Mouse (Mus musculus): ENCODE data around the gene Irf1. TPM values are rescaled to one million over a fixed set of nuclear protein-coding genes. Genes with fewer than 3 reads are reported as not detected.

Gene Irf1
- total and polyA plus RNA-seq, 3 experiments, result 17.8 to 64.9 (median 23.6) TPM

- no peaks in the 10 kb centered on the region for H3K36me3 ChIP-seq (replicated peaks in 1 of 2; ENCODE audit: control insufficient read depth in 1 of 2, insufficient read depth in 1 of 2, low read length in 1 of 2)
- peaks cover 5 to 32% of the 10 kb centered on the region in 2 experiments for H3K4me1 ChIP-seq (ENCODE audit: control insufficient read depth in 1 of 2, insufficient read depth in 2 of 2)
- no peak for DNase-seq (ENCODE audit: extremely low read depth)
- TF ChIP-seq NELFE (IDR thresholded peaks at IDR 0.05; ENCODE audit: low read depth, low read length) (no peak), RCOR1 (conservative IDR thresholded peaks at IDR 0.05; ENCODE audit: low read depth, low read length) (no peak), TBP (conservative IDR thresholded peaks at IDR 0.05; ENCODE audit: low read depth, low read length) (no peak), MEF2A (IDR thresholded peaks at IDR 0.05; ENCODE audit: borderline replicate concordance, low read depth, low read length) (no peak), MAX (IDR thresholded peaks at IDR 0.05; ENCODE audit: low read length) (no peak), MYC (IDR thresholded peaks at IDR 0.05; ENCODE audit: low read depth, low read length) (no peak), ZNF384 (IDR thresholded peaks at IDR 0.05; ENCODE audit: low read depth, low read length) (no peak), POLR2A (IDR thresholded peaks at IDR 0.05; ENCODE audit: low read depth, low read length) (no peak), JUND (conservative IDR thresholded peaks at IDR 0.05; ENCODE audit: low read depth, low read length) (no peak), CHD2 (IDR thresholded peaks at IDR 0.05; ENCODE audit: low read length) (no peak), USF2 (conservative IDR thresholded peaks at IDR 0.05; ENCODE audit: low read depth, low read length) (no peak), ETS1 (conservative IDR thresholded peaks at IDR 0.05; ENCODE audit: low read depth, low read length) (no peak), ZMIZ1 (IDR thresholded peaks at IDR 0.05; ENCODE audit: low read depth, low read length) (no peak)
- no peak overlapping the region for H3K27ac ChIP-seq (ENCODE audit: insufficient read depth, low read depth)
- no peak overlapping the region for H3K4me3 ChIP-seq (replicated peaks in 1 of 3; ENCODE audit: low read depth in 2 of 3, low read length in 2 of 3, poor library complexity in 1 of 3)
- H3K79me2 ChIP-seq (replicated peaks; ENCODE audit: control insufficient read depth, extremely low read depth, insufficient read depth, poor library complexity, severe bottlenecking), result no peaks in the 10 kb centered on the region
- no peak overlapping the region for H3K9ac ChIP-seq (ENCODE audit: insufficient read depth, low read depth)
- dilution Hi-C loops (cut with MboI; ENCODE audit: extremely low pct_ligation_motif_present, extremely low pct_unique_long_range_greater_than_20kb, low sequenced_read_pairs), result no loop called here
- no peak overlapping the region for H3K4me2 ChIP-seq (ENCODE audit: insufficient read depth, low read depth, poor library complexity, severe bottlenecking)
- in situ Hi-C loops (cut with MboI; ENCODE audit: low pct_ligation_motif_present, low pct_unique_long_range_greater_than_20kb, low sequenced_read_pairs), result no loop called here
- no peaks in the 10 kb centered on the region for H3K27me3 ChIP-seq (replicated peaks)
- no peaks in the 10 kb centered on the region for H3K9me3 ChIP-seq (replicated peaks; ENCODE audit: low read length)
Observed at GRCm38 (mm10) chr11:53732244-53732643, 37.6 kb upstream of the Irf1 start.

DNA sequence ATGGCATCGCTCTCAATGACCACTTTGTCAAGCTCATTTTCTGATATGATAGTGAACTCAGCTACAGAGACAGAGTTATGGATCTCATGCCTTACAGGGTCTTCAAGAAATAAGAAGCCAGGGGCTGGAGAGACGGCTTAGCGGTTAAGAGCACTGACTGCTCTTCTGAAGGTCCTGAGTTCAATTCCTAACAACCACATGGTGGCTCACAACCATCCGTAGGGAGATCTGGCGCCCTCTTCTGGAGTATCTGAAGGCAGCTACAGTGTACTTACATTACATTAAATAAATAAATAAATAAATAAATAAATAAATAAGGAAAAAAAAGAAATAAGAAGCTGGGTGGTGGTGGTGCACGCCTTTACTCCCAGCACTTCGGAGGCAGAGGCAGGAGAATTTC, 36.0 kb upstream of the Irf1 start:
- no peak overlapping the region for H3K9ac ChIP-seq (ENCODE audit: insufficient read depth, low read depth)
- peaks cover 8 to 38% of the 10 kb centered on the region in 2 experiments for H3K4me1 ChIP-seq (ENCODE audit: control insufficient read depth in 1 of 2, insufficient read depth in 2 of 2)
- H3K27me3 ChIP-seq (replicated peaks), result no peaks in the 10 kb centered on the region
- TF ChIP-seq MXI1 (IDR thresholded peaks at IDR 0.05; ENCODE audit: low read depth, low read length) (peak; percentile 14; the same call in 1 of the 2 replicates), NELFE (IDR thresholded peaks at IDR 0.05; ENCODE audit: low read depth, low read length) (no peak), CTCF (conservative IDR thresholded peaks at IDR 0.05 in 1 of 2, IDR thresholded peaks at IDR 0.05 in 1 of 2; ENCODE audit: low read depth in 2 of 2, low read length in 2 of 2) (peak; percentile 16 to 63; a peak in 2 of 4 replicates), USF2 (conservative IDR thresholded peaks at IDR 0.05; ENCODE audit: low read depth, low read length) (no peak), CHD1 (IDR thresholded peaks at IDR 0.05; ENCODE audit: low read depth, low read length) (no peak), POLR2AphosphoS2 (IDR thresholded peaks at IDR 0.05; ENCODE audit: low read depth, low read length) (no peak), MEF2A (IDR thresholded peaks at IDR 0.05; ENCODE audit: borderline replicate concordance, low read depth, low read length) (no peak), CHD2 (IDR thresholded peaks at IDR 0.05; ENCODE audit: low read length) (no peak), ZMIZ1 (IDR thresholded peaks at IDR 0.05; ENCODE audit: low read depth, low read length) (no peak), MYC (IDR thresholded peaks at IDR 0.05; ENCODE audit: low read depth, low read length) (peak; percentile 51; the same call in 1 of the 2 replicates), KAT2A (IDR thresholded peaks at IDR 0.05; ENCODE audit: insufficient replicate concordance, low read length) (no peak), RAD21 (IDR thresholded peaks at IDR 0.05; ENCODE audit: low read depth, low read length) (peak; percentile 12), ETS1 (conservative IDR thresholded peaks at IDR 0.05; ENCODE audit: low read depth, low read length) (no peak), JUND (conservative IDR thresholded peaks at IDR 0.05; ENCODE audit: low read depth, low read length) (no peak), SMC3 (IDR thresholded peaks at IDR 0.05; ENCODE audit: low read depth, low read length) (peak; percentile 8; the same call in 1 of the 2 replicates), EP300 (IDR thresholded peaks at IDR 0.05; ENCODE audit: low read length) (no peak), TBP (conservative IDR thresholded peaks at IDR 0.05; ENCODE audit: low read depth, low read length) (no peak), UBTF (IDR thresholded peaks at IDR 0.05; ENCODE audit: low read depth, low read length) (no peak), BHLHE40 (IDR thresholded peaks at IDR 0.05; ENCODE audit: low read depth, low read length) (no peak), USF1 (IDR thresholded peaks at IDR 0.05; ENCODE audit: low read depth, low read length) (no peak), ZKSCAN1 (IDR thresholded peaks at IDR 0.05; ENCODE audit: borderline replicate concordance, low read depth, low read length) (no peak), ELF1 (IDR thresholded peaks at IDR 0.05; ENCODE audit: low read depth, low read length) (no peak), ZNF384 (IDR thresholded peaks at IDR 0.05; ENCODE audit: low read depth, low read length) (no peak)
- in situ Hi-C loops (cut with MboI; ENCODE audit: low pct_ligation_motif_present, low pct_unique_long_range_greater_than_20kb, low sequenced_read_pairs) (no loop called here), dilution Hi-C loops (cut with MboI; ENCODE audit: extremely low pct_ligation_motif_present, extremely low pct_unique_long_range_greater_than_20kb, low sequenced_read_pairs) (no loop called here)
- no peak overlapping the region for H3K4me3 ChIP-seq (replicated peaks in 1 of 3; ENCODE audit: low read depth in 2 of 3, low read length in 2 of 3, poor library complexity in 1 of 3)
- no peaks in the 10 kb centered on the region for H3K36me3 ChIP-seq (replicated peaks in 1 of 2; ENCODE audit: control insufficient read depth in 1 of 2, insufficient read depth in 1 of 2, low read length in 1 of 2)
- no peaks in the 10 kb centered on the region for H3K79me2 ChIP-seq (replicated peaks; ENCODE audit: control insufficient read depth, extremely low read depth, insufficient read depth, poor library complexity, severe bottlenecking)
- no peaks in the 10 kb centered on the region for H3K9me3 ChIP-seq (replicated peaks; ENCODE audit: low read length)
- no peak overlapping the region for H3K4me2 ChIP-seq (ENCODE audit: insufficient read depth, low read depth, poor library complexity, severe bottlenecking)
- H3K27ac ChIP-seq (ENCODE audit: insufficient read depth, low read depth), result no peak overlapping the region
- DNase-seq (ENCODE audit: extremely low read depth), result peak; percentile 58
